ENCODE assay signal across 12 mouse cellular contexts in genomic region chr11:11955783-11956182, GRCm38 (mm10). TPM values are rescaled to one million over a fixed set of nuclear protein-coding genes. Genes with fewer than 3 reads are reported as not detected.
DNase-seq lines count a peak whose midpoint lies in the region; ATAC-seq lines count a peak whose summit lies in the region.
"Had no signal": no experiment of that assay in that cellular context is flagged by ENCODE, and none has a peak within 500 bp of the region (broad histone marks: within the 10 kb centered on the region; RNA-seq: fewer than 3 reads in every experiment).

No protein-coding gene starts in this region.

- DNase-seq in heart, adult 18-20 months, result no peak
- no peak for DNase-seq in neural tube, embryonic 10.5 days (ENCODE audit: extremely low spot score, low spot score)
- DNase-seq in limb, embryonic 10.5 days (ENCODE audit: low spot score), result peak; percentile 20
- DNase-seq in adrenal gland, postnatal 36 days, result no peak
- DNase-seq in urinary bladder, postnatal 10 days (ENCODE audit: low spot score), result no peak
- DNase-seq: adrenal gland, adult 8-10 months; cerebellum, postnatal 36 days; kidney, adult 9 months; right cerebral cortex, postnatal 4 days had no signal

- no peak overlapping the region for H3K4me2 ChIP-seq in heart, embryonic 16.5 days (ENCODE audit: low read depth, low read length)
- H3K4me2 ChIP-seq in neural tube, embryonic 15.5 days, result no peak overlapping the region
- H3K4me2 ChIP-seq: liver, embryonic 15.5 days had no signal

- no peaks in the 10 kb centered on the region for H3K27me3 ChIP-seq in heart, embryonic 16.5 days (ENCODE audit: control insufficient read depth, insufficient read depth, low read length)
- H3K27me3 ChIP-seq in neural tube, embryonic 15.5 days (replicated peaks), result no peaks in the 10 kb centered on the region
- H3K27me3 ChIP-seq in limb, embryonic 10.5 days (ENCODE audit: low read depth, poor library complexity, severe bottlenecking), result no peaks in the 10 kb centered on the region
- H3K27me3 ChIP-seq: liver, embryonic 15.5 days had no signal

- H3K4me3 ChIP-seq in heart, embryonic 16.5 days (ENCODE audit: low read length), result no peak overlapping the region
- H3K4me3 ChIP-seq in neural tube, embryonic 15.5 days (replicated peaks), result no peak overlapping the region
- H3K4me3 ChIP-seq in limb, embryonic 10.5 days, result no peak overlapping the region
- H3K4me3 ChIP-seq: liver, embryonic 15.5 days had no signal

- ATAC-seq in heart, embryonic 16.5 days (replicated peaks; ENCODE audit: extremely low read depth, insufficient read depth, low FRiP score), result no peak
- ATAC-seq in neural tube, embryonic 15.5 days (ENCODE audit: low FRiP score), result no peak

- peak overlapping the region; percentile 94 for H3K27ac ChIP-seq in heart, embryonic 16.5 days (ENCODE audit: low read length)
- 0 out of 2 replicates have a peak overlapping the region, but pooled peaks have one; percentile 18 for H3K27ac ChIP-seq in neural tube, embryonic 15.5 days (replicated peaks)
- peak overlapping the region; percentile 54; the same call in 1 of the 2 replicates for H3K27ac ChIP-seq in limb, embryonic 10.5 days
- H3K27ac ChIP-seq: liver, embryonic 15.5 days had no signal

- peak overlapping the region; percentile 71 for H3K9ac ChIP-seq in heart, embryonic 16.5 days (ENCODE audit: low read length)
- H3K9ac ChIP-seq in neural tube, embryonic 15.5 days (replicated peaks), result no peak overlapping the region
- H3K9ac ChIP-seq: liver, embryonic 15.5 days had no signal

- peaks cover 5% of the 10 kb centered on the region for H3K36me3 ChIP-seq in heart, embryonic 16.5 days (ENCODE audit: control insufficient read depth, insufficient read depth)
- no peaks in the 10 kb centered on the region for H3K36me3 ChIP-seq in neural tube, embryonic 15.5 days
- peaks cover 85% of the 10 kb centered on the region for H3K36me3 ChIP-seq in limb, embryonic 10.5 days

- H3K9me3 ChIP-seq in heart, embryonic 16.5 days (replicated peaks; ENCODE audit: control insufficient read depth, low read length), result no peaks in the 10 kb centered on the region
- no peaks in the 10 kb centered on the region for H3K9me3 ChIP-seq in neural tube, embryonic 15.5 days (replicated peaks)
- H3K9me3 ChIP-seq in limb, embryonic 10.5 days (replicated peaks), result no peaks in the 10 kb centered on the region
- H3K9me3 ChIP-seq: liver, embryonic 15.5 days had no signal

- peaks cover 59% of the 10 kb centered on the region for H3K4me1 ChIP-seq in heart, embryonic 16.5 days (ENCODE audit: control insufficient read depth, insufficient read depth, low read length)
- no peaks in the 10 kb centered on the region for H3K4me1 ChIP-seq in neural tube, embryonic 15.5 days
- peaks cover 38% of the 10 kb centered on the region for H3K4me1 ChIP-seq in limb, embryonic 10.5 days

RNA-seq across cellular contexts. Expression of gene Ddc, which starts 57.8 kb away (rescaled TPM):
- 112 TPM in 2 replicates for polyA plus RNA-seq in heart, embryonic 16.5 days (2015; fragmentation: Nextera tagmentation; extraction: Ambion mirVana)
- 1 to 10 TPM; 1.3 to 1.9 TPM for total RNA-seq in heart, adult 18-20 months (2021)
- 4.7 and 5.5 TPM in 2 replicates for polyA plus RNA-seq in neural tube, embryonic 15.5 days (2015; fragmentation: Nextera tagmentation; extraction: Ambion mirVana)
- 5.5 and 6.2 TPM in 2 replicates for polyA plus RNA-seq in limb, embryonic 10.5 days (2016; fragmentation: Nextera tagmentation; extraction: Ambion mirVana)
- 10 to 100 TPM; 46.6 to 59.1 TPM for total RNA-seq in adrenal gland, postnatal 36 days (2021)

Comparison
In these comparisons a context has a peak if more than half of its experiments do, and no peak if none do; other contexts are left out.
1. H3K27ac ChIP-seq: peak in every context shown above with its lines; median percentile 94 in heart, embryonic 16.5 days; 54 in limb, embryonic 10.5 days; 18 in neural tube, embryonic 15.5 days.
2. RNA of gene Ddc, which starts 57.8 kb away (polyA plus RNA-seq): 112 TPM in heart, embryonic 16.5 days; 5.5 to 6.2 TPM in limb, embryonic 10.5 days and 4.7 to 5.5 TPM in neural tube, embryonic 15.5 days; every median in the first group is over 10 times any median in the second.